In the genomic region with DNA sequence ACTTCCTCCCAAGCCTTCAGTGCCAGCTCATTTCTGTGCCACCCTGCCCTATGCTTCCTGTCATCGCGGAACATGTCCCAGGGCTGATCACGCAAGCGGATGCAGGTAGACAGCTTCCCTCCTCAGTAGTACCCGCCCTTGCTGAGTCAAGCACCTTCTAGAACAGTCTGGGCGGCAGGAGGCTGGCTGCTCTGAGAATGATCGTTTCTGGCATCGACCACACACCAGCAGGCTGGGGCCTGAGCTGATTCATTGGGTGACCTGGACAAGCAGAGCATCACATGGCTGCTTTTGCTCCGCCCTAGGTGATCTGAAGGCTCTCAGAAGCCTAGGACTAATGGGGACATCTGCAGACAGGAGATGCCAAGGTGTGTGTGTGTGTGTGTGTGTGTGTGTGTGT, we compare ENCODE assay signal across 15 mouse cellular contexts. TPM values are rescaled to one million over a fixed set of nuclear protein-coding genes. Genes with fewer than 3 reads are reported as not detected.
A peak's percentile ranks its signal among the peaks of the same experiment; 100 is the strongest.
DNase-seq lines count a peak whose midpoint lies in the region; ATAC-seq lines count a peak whose summit lies in the region.
"Had no signal": no experiment of that assay in that cellular context is flagged by ENCODE, and none has a peak within 500 bp of the region (broad histone marks: within the 10 kb centered on the region; RNA-seq: fewer than 3 reads in every experiment).

No protein-coding gene starts in this region.

- H3K4me2 ChIP-seq in intestine, embryonic 16.5 days (ENCODE audit: low read depth, low read length): no peak overlapping the region
- H3K4me2 ChIP-seq: limb, embryonic 12.5 days; lung, embryonic 14.5 days; midbrain, embryonic 12.5 days; stomach, embryonic 15.5 days had no signal

- no peak overlapping the region for H3K4me3 ChIP-seq in embryonic facial prominence, embryonic 10.5 days
- H3K4me3 ChIP-seq in intestine, embryonic 16.5 days (ENCODE audit: low read length): no peak overlapping the region
- H3K4me3 ChIP-seq in hindbrain, embryonic 10.5 days: no peak overlapping the region
- H3K4me3 ChIP-seq: heart, adult 2 months; limb, embryonic 12.5 days; midbrain, embryonic 12.5 days; stomach, embryonic 15.5 days had no signal

- peaks cover 22% of the 10 kb centered on the region for H3K4me1 ChIP-seq in embryonic facial prominence, embryonic 10.5 days
- peaks cover 10% of the 10 kb centered on the region for H3K4me1 ChIP-seq in intestine, embryonic 16.5 days (ENCODE audit: control insufficient read depth, insufficient read depth, low read length)
- peaks cover 22% of the 10 kb centered on the region for H3K4me1 ChIP-seq in hindbrain, embryonic 10.5 days (replicated peaks)

- no peak for ATAC-seq in intestine, embryonic 16.5 days

- 90% methylated on average over 9 of the region's 9 CpGs for WGBS in embryonic facial prominence, embryonic 10.5 days
- 81% methylated on average over 9 of the region's 9 CpGs for WGBS in intestine, embryonic 16.5 days
- WGBS in hindbrain, embryonic 10.5 days: 87% methylated on average over 9 of the region's 9 CpGs

- no peaks in the 10 kb centered on the region for H3K36me3 ChIP-seq in splenic B cell, adult 2 months (ENCODE audit: control insufficient read depth, insufficient read depth, low read length, poor library complexity, severe bottlenecking)
- H3K36me3 ChIP-seq in embryonic facial prominence, embryonic 10.5 days (replicated peaks): no peaks in the 10 kb centered on the region
- H3K36me3 ChIP-seq in intestine, embryonic 16.5 days (ENCODE audit: control insufficient read depth, insufficient read depth, low read length): no peaks in the 10 kb centered on the region
- no peaks in the 10 kb centered on the region for H3K36me3 ChIP-seq in hindbrain, embryonic 10.5 days
- H3K36me3 ChIP-seq: limb, embryonic 12.5 days; midbrain, embryonic 12.5 days; stomach, embryonic 15.5 days had no signal

- peak; percentile 57 for DNase-seq in cerebellum, adult 11 months
- DNase-seq in cerebellum, postnatal 4 days (ENCODE audit: low spot score in 2 of 2): no peak
- peak; percentile 97 for DNase-seq in CD4-positive helper T cell, adult 2 months (ENCODE audit: low read depth, low spot score)
- DNase-seq in cerebellum, adult 9-10 months: peak; percentile 72
- peak; percentile 55 for DNase-seq in splenic B cell, adult 2 months (ENCODE audit: low read depth, low spot score)
- no peak for DNase-seq in embryonic facial prominence, embryonic 10.5 days (ENCODE audit: low spot score)
- DNase-seq in hindbrain, embryonic 10.5 days (ENCODE audit: low spot score): no peak
- DNase-seq: layer of hippocampus, postnatal 36 days; lung, embryonic 14.5 days had no signal

- no peaks in the 10 kb centered on the region for H3K9me3 ChIP-seq in embryonic facial prominence, embryonic 10.5 days
- H3K9me3 ChIP-seq in intestine, embryonic 16.5 days (ENCODE audit: control insufficient read depth, low read length): no peaks in the 10 kb centered on the region
- no peaks in the 10 kb centered on the region for H3K9me3 ChIP-seq in hindbrain, embryonic 10.5 days
- H3K9me3 ChIP-seq: limb, embryonic 12.5 days; midbrain, embryonic 12.5 days; stomach, embryonic 15.5 days had no signal

- no peak overlapping the region for H3K27ac ChIP-seq in embryonic facial prominence, embryonic 10.5 days (replicated peaks)
- no peak overlapping the region for H3K27ac ChIP-seq in intestine, embryonic 16.5 days (ENCODE audit: low read length)
- no peak overlapping the region for H3K27ac ChIP-seq in hindbrain, embryonic 10.5 days
- H3K27ac ChIP-seq: heart, adult 2 months; kidney, postnatal 0 days; limb, embryonic 12.5 days; midbrain, embryonic 12.5 days; stomach, embryonic 15.5 days had no signal

- no peak overlapping the region for H3K9ac ChIP-seq in intestine, embryonic 16.5 days (ENCODE audit: low read depth, low read length)
- H3K9ac ChIP-seq: limb, embryonic 12.5 days; lung, embryonic 14.5 days; midbrain, embryonic 12.5 days; stomach, embryonic 15.5 days had no signal

- no peaks in the 10 kb centered on the region for H3K27me3 ChIP-seq in splenic B cell, adult 2 months (ENCODE audit: control insufficient read depth, insufficient read depth, low read length, poor library complexity, severe bottlenecking)
- H3K27me3 ChIP-seq in embryonic facial prominence, embryonic 10.5 days (replicated peaks; ENCODE audit: low read depth, poor library complexity, severe bottlenecking): peaks cover 80% of the 10 kb centered on the region
- peaks cover 16% of the 10 kb centered on the region for H3K27me3 ChIP-seq in intestine, embryonic 16.5 days (replicated peaks; ENCODE audit: control insufficient read depth, insufficient read depth, low read length)
- H3K27me3 ChIP-seq in hindbrain, embryonic 10.5 days (ENCODE audit: insufficient read depth, poor library complexity, severe bottlenecking): peaks cover 58% of the 10 kb centered on the region

RNA-seq across cellular contexts. Expression of a gene that starts 4.2 kb away (rescaled TPM):
- polyA plus RNA-seq in embryonic facial prominence, embryonic 10.5 days (2016; fragmentation: Nextera tagmentation; extraction: Ambion mirVana): 0.21 and 0.34 TPM in 2 replicates
- polyA plus RNA-seq in intestine, embryonic 16.5 days (2015; fragmentation: Nextera tagmentation; extraction: Ambion mirVana): 0.48 and 0.56 TPM in 2 replicates
- polyA plus RNA-seq in hindbrain, embryonic 10.5 days (2016; fragmentation: Nextera tagmentation; extraction: Ambion mirVana): 0.10 and 0.21 TPM in 2 replicates

Comparison
In these comparisons a context has a peak if more than half of its experiments do, and no peak if none do; other contexts are left out.
1. DNase-seq: peak in cerebellum, adult 11 months (single experiment), CD4-positive helper T cell, adult 2 months (single experiment), cerebellum, adult 9-10 months (single experiment) and splenic B cell, adult 2 months (single experiment); none in cerebellum, postnatal 4 days (0 of 2), embryonic facial prominence, embryonic 10.5 days (single experiment) and hindbrain, embryonic 10.5 days (single experiment).